Mouse (Mus musculus): ENCODE data around the gene Rragd. TPM values are rescaled to one million over a fixed set of nuclear protein-coding genes. Genes with fewer than 3 reads are reported as not detected.
"Not testable (repeated sequence)": the region's sequence is repeated elsewhere in the genome, so short reads cannot be mapped to it uniquely, and the experiment has no call there.

Rragd gene
- polyA plus RNA-seq, 1 experiment from 2014 or later, result 2.3 TPM

DNA sequence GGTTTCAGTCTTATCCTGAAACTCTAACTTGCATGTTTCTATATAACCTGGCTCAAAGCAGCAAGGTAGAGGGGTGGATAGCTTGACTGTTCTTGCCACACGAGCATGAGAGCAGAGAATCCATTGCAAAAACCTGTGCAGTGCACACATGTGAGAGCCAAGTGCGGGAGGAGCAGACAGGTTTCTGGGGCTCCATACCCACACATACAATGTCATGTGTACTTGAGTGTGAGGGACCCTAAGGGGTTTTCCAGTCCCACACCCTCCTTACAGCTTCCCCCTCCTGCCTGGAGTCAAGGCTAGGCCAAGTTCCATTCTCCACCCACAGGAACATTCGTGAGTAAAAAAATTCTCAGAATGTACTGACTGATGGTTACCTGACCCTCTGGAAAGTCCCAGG lies 21.4 kb upstream of the Rragd start:
- ATAC-seq (ENCODE audit: insufficient read depth), result no peak
- Histone ChIP-seq H3K27ac (replicated peaks) (no peak overlapping the region), H3K36me3 (replicated peaks) (no peaks in the 10 kb centered on the region), H3K4me3 (replicated peaks) (no peak overlapping the region), H3K4me1 (replicated peaks) (peaks cover 5% of the 10 kb centered on the region), H3K4me2 (no peak overlapping the region), H3K9me3 (replicated peaks) (no peaks in the 10 kb centered on the region), H3K9ac (no peak overlapping the region), H3K27me3 (peaks cover 5% of the 10 kb centered on the region; the same call in 1 of the 2 replicates)
- WGBS (ENCODE audit: insufficient replicate concordance), result 63% methylated on average over 3 of the region's 3 CpGs

GRCm38 (mm10) chr4:32964619-32965018 lies 18.2 kb upstream of the Rragd start:
- H3K9me3 ChIP-seq (replicated peaks); H3K9ac ChIP-seq; H3K4me2 ChIP-seq; H3K4me3 ChIP-seq (replicated peaks); H3K4me1 ChIP-seq (replicated peaks); ATAC-seq (ENCODE audit: insufficient read depth); H3K27me3 ChIP-seq; H3K36me3 ChIP-seq (replicated peaks); H3K27ac ChIP-seq (replicated peaks): not testable (repeated sequence)
- WGBS (ENCODE audit: insufficient replicate concordance), result 76% methylated on average over 19 of the region's 19 CpGs

DNA sequence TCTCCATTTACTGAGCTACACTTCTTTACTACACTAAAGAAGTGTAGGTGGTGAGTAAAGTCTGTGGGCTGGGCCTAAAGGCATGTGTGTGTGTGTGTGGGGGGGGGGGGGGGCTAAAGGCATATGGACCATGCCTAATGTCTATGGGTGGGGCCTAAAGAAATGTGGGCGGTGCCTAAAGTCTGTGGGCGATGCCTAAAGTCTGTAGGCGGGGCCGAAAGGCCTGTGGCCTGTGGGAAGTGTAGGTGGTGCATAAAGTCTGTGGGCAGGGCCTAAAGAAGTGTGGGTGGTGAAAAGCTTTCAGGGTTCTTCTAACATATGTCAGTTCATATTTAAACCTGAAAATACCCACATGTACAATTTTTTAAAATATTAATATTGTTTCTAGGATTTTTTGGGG lies 5.5 kb upstream of the Rragd start:
- Histone ChIP-seq H3K27ac (replicated peaks) (no peak overlapping the region), H3K4me2 (no peak overlapping the region), H3K4me1 (replicated peaks) (peaks cover 17% of the 10 kb centered on the region), H3K9me3 (replicated peaks) (no peaks in the 10 kb centered on the region), H3K9ac (no peak overlapping the region), H3K4me3 (replicated peaks) (no peak overlapping the region), H3K36me3 (replicated peaks) (no peaks in the 10 kb centered on the region), H3K27me3 (peaks cover 34% of the 10 kb centered on the region)
- no peak for ATAC-seq (ENCODE audit: insufficient read depth)
- 65% methylated on average over 4 of the region's 4 CpGs for WGBS (ENCODE audit: insufficient replicate concordance)

- Histone ChIP-seq H3K4me3 (replicated peaks) (no peak overlapping the region), H3K9me3 (replicated peaks) (no peaks in the 10 kb centered on the region), H3K4me2 (no peak overlapping the region), H3K27me3 (peaks cover 61% of the 10 kb centered on the region), H3K36me3 (replicated peaks) (no peaks in the 10 kb centered on the region), H3K4me1 (replicated peaks) (peaks cover 43% of the 10 kb centered on the region), H3K27ac (replicated peaks) (no peak overlapping the region), H3K9ac (no peak overlapping the region)
- ATAC-seq (ENCODE audit: insufficient read depth), result no peak
- 66% methylated on average over 3 of the region's 3 CpGs for WGBS (ENCODE audit: insufficient replicate concordance)
These were observed 2.8 kb upstream of the Rragd start for GRCm38 (mm10) chr4:32980061-32980460.

DNA sequence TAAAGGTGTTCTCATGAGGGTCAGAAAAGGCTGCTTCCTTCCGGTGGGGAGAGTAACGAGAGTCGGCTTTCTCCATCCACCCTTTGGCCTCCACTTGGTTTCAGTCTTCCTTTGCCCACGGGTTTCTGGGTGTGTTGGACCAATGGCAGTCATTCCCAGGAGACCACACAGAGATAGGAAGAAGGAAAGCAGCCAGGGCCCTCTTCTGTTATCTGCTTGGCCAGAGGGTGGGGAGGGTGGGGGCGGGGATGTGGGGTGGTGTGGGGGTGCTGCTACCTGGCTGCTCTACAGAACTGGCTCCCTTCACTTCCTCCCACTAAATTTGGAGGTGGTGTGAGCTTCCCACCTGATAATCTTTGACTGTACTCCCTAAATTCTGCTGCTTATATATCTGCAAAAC lies 1.2 kb upstream of the Rragd start:
- Histone ChIP-seq H3K27me3 (peaks cover 77% of the 10 kb centered on the region), H3K4me3 (replicated peaks) (peak overlapping the region; percentile 14; the same call in 1 of the 2 replicates), H3K9me3 (replicated peaks) (no peaks in the 10 kb centered on the region), H3K9ac (no peak overlapping the region), H3K4me2 (peak overlapping the region; percentile 97), H3K27ac (replicated peaks) (no peak overlapping the region), H3K4me1 (replicated peaks) (peaks cover 59% of the 10 kb centered on the region), H3K36me3 (replicated peaks) (no peaks in the 10 kb centered on the region; the same call in 1 of the 2 replicates)
- peak; percentile 19; the same call in 1 of the 2 replicates for ATAC-seq (ENCODE audit: insufficient read depth)
- 5% methylated on average over 5 of the region's 5 CpGs for WGBS (ENCODE audit: insufficient replicate concordance)

DNA sequence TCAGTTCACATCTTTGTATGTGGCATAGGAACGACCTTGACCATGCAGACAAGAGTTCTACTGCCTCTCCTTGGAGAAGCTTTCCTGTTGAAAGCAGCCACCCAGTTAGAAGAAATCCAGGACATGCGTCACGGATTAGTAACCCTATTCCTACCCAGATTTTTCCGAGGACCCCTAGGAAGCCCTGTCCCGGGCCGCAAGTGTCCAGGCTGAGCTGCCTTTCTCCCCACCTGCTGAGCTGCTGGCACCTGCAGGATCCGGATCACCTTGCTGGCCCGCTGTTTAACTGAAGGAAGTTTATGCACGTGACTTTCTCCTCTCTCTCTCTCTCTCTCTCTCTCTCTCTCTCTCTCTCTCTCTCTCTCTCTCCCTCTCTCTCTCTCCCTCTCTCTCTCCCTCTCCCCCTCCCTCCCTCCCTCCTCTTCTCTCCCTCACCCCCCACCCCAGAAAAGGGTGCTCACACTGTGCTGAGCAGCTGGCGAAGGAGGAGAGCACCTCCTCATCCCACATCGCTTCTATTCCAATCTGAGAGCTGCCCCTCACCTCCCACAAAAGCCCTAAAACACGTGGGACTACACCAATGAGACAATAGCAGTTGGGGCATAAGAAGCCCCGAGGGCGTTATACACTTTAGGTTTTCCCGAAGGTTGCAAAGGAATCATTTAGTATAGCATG lies 659 bp upstream of the Rragd start:
- Histone ChIP-seq H3K9me3 (replicated peaks) (no peaks in the 10 kb centered on the region), H3K27ac (replicated peaks) (no peak overlapping the region), H3K4me3 (replicated peaks) (peak overlapping the region; percentile 67), H3K36me3 (replicated peaks) (no peaks in the 10 kb centered on the region; the same call in 1 of the 2 replicates), H3K27me3 (peaks cover 77% of the 10 kb centered on the region), H3K4me1 (replicated peaks) (peaks cover 64% of the 10 kb centered on the region), H3K4me2 (peak overlapping the region; percentile 97), H3K9ac (0 out of 2 replicates have a peak overlapping the region, but pooled peaks have one; percentile 61)
- no peak for ATAC-seq (ENCODE audit: insufficient read depth)
- 6% methylated on average over 15 of the region's 15 CpGs for WGBS (ENCODE audit: insufficient replicate concordance)

DNA sequence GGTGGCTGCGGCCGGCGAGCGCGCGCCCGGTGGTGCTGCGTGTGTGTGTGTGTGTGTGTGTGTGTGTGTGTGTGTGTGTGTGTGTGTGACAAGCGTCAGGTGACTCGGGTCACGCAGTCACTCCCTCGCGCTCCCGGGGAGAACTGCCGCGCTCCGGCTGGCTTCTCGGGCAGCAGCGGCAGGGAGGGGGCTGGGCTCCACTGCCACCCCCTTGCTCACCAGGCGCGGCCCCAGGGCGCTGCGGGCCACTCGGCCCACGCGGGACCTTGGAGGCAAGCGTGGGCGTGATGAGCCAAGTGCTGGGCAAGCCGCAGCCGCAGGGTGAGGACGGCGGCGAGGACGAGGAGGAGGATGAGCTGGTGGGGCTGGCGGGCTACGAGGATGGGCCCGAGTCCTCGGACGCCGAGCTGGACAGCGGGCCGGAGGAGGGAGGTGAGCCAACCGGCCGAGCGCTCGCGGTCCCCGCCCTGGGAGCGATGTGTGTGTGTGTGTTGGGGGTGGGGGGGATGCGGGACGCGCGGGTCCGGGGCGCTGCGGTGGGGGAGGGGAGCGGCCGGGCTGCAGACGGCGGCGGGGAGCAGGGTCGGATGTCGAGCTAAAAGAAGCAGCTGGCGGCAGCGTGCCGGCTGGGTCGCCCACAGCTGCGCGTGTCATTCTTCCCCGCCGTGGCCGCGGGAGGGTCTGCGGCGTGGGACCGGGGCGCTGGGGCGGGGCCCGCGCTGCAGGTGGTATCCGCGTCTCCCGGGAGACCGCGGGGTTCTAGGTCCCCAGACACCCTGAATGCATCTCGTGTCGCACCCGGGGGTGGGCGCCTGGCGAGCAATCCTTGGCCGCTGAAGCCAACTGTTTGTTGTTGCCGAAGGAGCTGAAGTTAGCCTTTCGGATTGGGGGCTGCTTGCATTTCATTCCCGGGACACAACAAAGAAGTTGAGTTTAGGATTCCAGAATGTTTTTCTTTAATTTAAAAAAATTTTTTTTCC lies 629 bp downstream of the Rragd start:
- H3K4me2 ChIP-seq, result peak overlapping the region; percentile 97
- H3K36me3 ChIP-seq (replicated peaks), result no peaks in the 10 kb centered on the region; the same call in 1 of the 2 replicates
- peaks cover 77% of the 10 kb centered on the region for H3K27me3 ChIP-seq
- under 1% methylated on average over 84 of the region's 94 CpGs for WGBS (ENCODE audit: insufficient replicate concordance)
- peak overlapping the region; percentile 67 for H3K4me3 ChIP-seq (replicated peaks)
- H3K27ac ChIP-seq (replicated peaks), result peak overlapping the region; percentile 29; the same call in 1 of the 2 replicates
- peaks cover 75% of the 10 kb centered on the region for H3K4me1 ChIP-seq (replicated peaks)
- H3K9ac ChIP-seq, result peak overlapping the region; percentile 61
- no peaks in the 10 kb centered on the region for H3K9me3 ChIP-seq (replicated peaks)
- no peak for ATAC-seq (ENCODE audit: insufficient read depth)

DNA sequence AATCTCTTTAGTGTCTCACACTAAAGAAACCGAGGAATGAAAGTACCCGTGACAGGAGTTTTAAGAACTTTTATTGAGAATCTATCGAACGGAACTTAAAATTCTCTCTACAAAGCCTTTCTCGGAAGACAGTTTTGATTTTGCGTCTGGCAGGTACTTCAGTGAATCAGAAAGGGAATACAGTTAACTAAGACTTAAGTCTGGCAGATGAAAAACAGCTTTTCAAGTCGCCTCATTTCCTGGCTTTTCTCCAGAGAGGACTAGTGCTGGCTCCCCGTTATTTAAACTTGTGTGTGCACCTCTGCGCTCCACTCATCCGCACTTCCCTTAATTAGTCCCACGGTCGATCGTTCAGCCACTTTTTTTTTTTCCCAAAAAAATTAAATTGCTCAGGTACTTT lies 1.4 kb downstream of the Rragd start:
- no peak for ATAC-seq (ENCODE audit: insufficient read depth)
- peak overlapping the region; percentile 29; the same call in 1 of the 2 replicates for H3K27ac ChIP-seq (replicated peaks)
- 3% methylated on average over 13 of the region's 13 CpGs for WGBS (ENCODE audit: insufficient replicate concordance)
- H3K4me3 ChIP-seq (replicated peaks), result peak overlapping the region; percentile 67
- H3K9me3 ChIP-seq (replicated peaks), result no peaks in the 10 kb centered on the region
- H3K36me3 ChIP-seq (replicated peaks), result no peaks in the 10 kb centered on the region; the same call in 1 of the 2 replicates
- H3K4me1 ChIP-seq (replicated peaks), result peaks cover 76% of the 10 kb centered on the region
- H3K27me3 ChIP-seq, result peaks cover 75% of the 10 kb centered on the region
- H3K4me2 ChIP-seq, result peak overlapping the region; percentile 97
- peak overlapping the region; percentile 61 for H3K9ac ChIP-seq

- 30% methylated on average over 13 of the region's 13 CpGs for WGBS (ENCODE audit: insufficient replicate concordance)
- Histone ChIP-seq H3K4me2 (peak overlapping the region; percentile 97), H3K36me3 (replicated peaks) (no peaks in the 10 kb centered on the region; the same call in 1 of the 2 replicates), H3K4me3 (replicated peaks) (peak overlapping the region; percentile 67), H3K27ac (replicated peaks) (no peak overlapping the region), H3K4me1 (replicated peaks) (peaks cover 79% of the 10 kb centered on the region), H3K27me3 (peaks cover 70% of the 10 kb centered on the region), H3K9me3 (replicated peaks) (no peaks in the 10 kb centered on the region), H3K9ac (peak overlapping the region; percentile 61; the same call in 1 of the 2 replicates)
- no peak for ATAC-seq (ENCODE audit: insufficient read depth)
These were observed 2.2 kb downstream of the Rragd start for GRCm38 (mm10) chr4:32984801-32985675.

- no peak for ATAC-seq (ENCODE audit: insufficient read depth)
- Histone ChIP-seq H3K27ac (replicated peaks) (peak overlapping the region; percentile 92), H3K4me3 (replicated peaks) (peak overlapping the region; percentile 67), H3K4me1 (replicated peaks) (peaks cover 79% of the 10 kb centered on the region), H3K9ac (peak overlapping the region; percentile 51), H3K4me2 (peak overlapping the region; percentile 97), H3K9me3 (replicated peaks) (no peaks in the 10 kb centered on the region), H3K27me3 (peaks cover 63% of the 10 kb centered on the region), H3K36me3 (replicated peaks) (no peaks in the 10 kb centered on the region; the same call in 1 of the 2 replicates)
- 20% methylated on average over 3 of the region's 3 CpGs for WGBS (ENCODE audit: insufficient replicate concordance)
These were observed 2.8 kb downstream of the Rragd start for GRCm38 (mm10) chr4:32985684-32986083.
